Mouse (Mus musculus) neural tube, embryonic 15.5 days (tissue): Measurements from ENCODE around the gene Cnn1. TPM values are rescaled to one million over a fixed set of nuclear protein-coding genes. Genes with fewer than 3 reads are reported as not detected.
A peak's percentile ranks its signal among the peaks of the same experiment; 100 is the strongest.
"Not testable (repeated sequence)": the region's sequence is repeated elsewhere in the genome, so short reads cannot be mapped to it uniquely, and the experiment has no call there.

Source experiments
- ATAC-seq: fragments of 200-750 bp; cut with Nextera tagmentation; 2 replicates; pipeline ENCODE4 v1.8.0; 2017; ENCODE audit warnings: mild to moderate bottlenecking, moderate TSS enrichment, moderate library complexity; ENCODE audit not compliant: low FRiP score
- H3K27ac ChIP-seq: fragments of 300-500 bp; sonication (generic); replicated peaks from 2 replicates; pipeline ENCODE4 v1.5.1; 2015; ENCODE audit warnings: mild to moderate bottlenecking, inconsistent platforms
- H3K27me3 ChIP-seq: fragments of 300-500 bp; sonication (generic); replicated peaks from 2 replicates; pipeline ENCODE4 v1.6.1; 2015; ENCODE audit warnings: inconsistent platforms
- H3K36me3 ChIP-seq: fragments of 300-500 bp; sonication (generic); 2 replicates; pipeline ENCODE4 v1.6.1; 2015; ENCODE audit warnings: inconsistent platforms
- H3K4me1 ChIP-seq: fragments of 300-500 bp; sonication (generic); 2 replicates; pipeline ENCODE4 v1.6.1; 2015; ENCODE audit warnings: inconsistent platforms
- H3K4me2 ChIP-seq: fragments of 300-500 bp; sonication (generic); 2 replicates; pipeline ENCODE4 v1.6.1; 2015; ENCODE audit warnings: inconsistent platforms, mild to moderate bottlenecking, moderate library complexity
- H3K4me3 ChIP-seq: fragments of 300-500 bp; sonication (generic); replicated peaks from 2 replicates; pipeline ENCODE4 v1.5.1; 2015; ENCODE audit warnings: mild to moderate bottlenecking, inconsistent platforms
- H3K9ac ChIP-seq: fragments of 300-500 bp; sonication (generic); replicated peaks from 2 replicates; pipeline ENCODE4 v1.6.1; 2015; ENCODE audit warnings: mild to moderate bottlenecking, inconsistent platforms
- H3K9me3 ChIP-seq: fragments of 300-500 bp; sonication (generic); replicated peaks from 2 replicates; pipeline ENCODE4 v1.6.1; 2016; ENCODE audit warnings: inconsistent platforms
- WGBS: fragments of 180-500 bp; shearing (Covaris S2); methylation state at CpG from one replicate; pipeline ENCODE4 v1.1.7; 2015; ENCODE audit warnings: mixed read lengths; 5-methylcytosine and 5-hydroxymethylcytosine counted together
- microRNA-seq: library from miRNA; unstranded; fragments of <30 nt; microRNA quantifications from one replicate; pipeline ENCODE4, GENCODE M21; 2017
- polyA plus RNA-seq: library from polyadenylated mRNA; unstranded; fragments of >200 nt; fragmentation: Nextera tagmentation; extraction: Ambion mirVana; gene quantifications from 2 replicates; pipeline ENCODE4 v1.2.1, GENCODE M21; 2015

Cnn1 gene
- polyA plus RNA-seq, 1 experiment from 2014 or later = 0.84 TPM

DNA sequence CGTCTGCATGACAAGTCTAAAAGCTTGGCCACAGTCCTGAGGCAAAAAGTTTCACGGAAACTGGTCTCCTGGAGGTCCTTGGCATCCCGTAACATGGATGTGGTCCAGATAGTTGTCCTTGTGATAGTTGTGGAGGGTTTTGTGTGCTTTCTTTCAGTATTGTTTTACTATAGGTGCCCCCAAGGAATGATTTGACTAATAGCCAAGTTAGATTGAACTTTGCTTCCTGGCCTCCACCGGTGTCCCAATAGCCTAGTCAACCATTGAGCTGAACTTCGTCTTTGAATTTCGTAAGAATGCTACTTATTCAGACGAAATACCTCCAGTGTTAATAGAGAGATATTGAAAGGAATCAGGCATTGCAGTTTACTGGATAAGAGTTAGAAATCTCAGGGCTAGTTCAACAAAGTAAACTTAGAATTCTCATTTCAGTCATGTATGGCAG, 51.3 kb downstream of the Cnn1 start:
- ATAC-seq, H3K4me1 ChIP-seq, H3K9ac ChIP-seq, H3K27ac ChIP-seq, H3K27me3 ChIP-seq, H3K9me3 ChIP-seq, H3K36me3 ChIP-seq, H3K4me3 ChIP-seq, H3K4me2 ChIP-seq: not testable (repeated sequence)
- 90% methylated on average over 7 of the region's 7 CpGs for WGBS

DNA sequence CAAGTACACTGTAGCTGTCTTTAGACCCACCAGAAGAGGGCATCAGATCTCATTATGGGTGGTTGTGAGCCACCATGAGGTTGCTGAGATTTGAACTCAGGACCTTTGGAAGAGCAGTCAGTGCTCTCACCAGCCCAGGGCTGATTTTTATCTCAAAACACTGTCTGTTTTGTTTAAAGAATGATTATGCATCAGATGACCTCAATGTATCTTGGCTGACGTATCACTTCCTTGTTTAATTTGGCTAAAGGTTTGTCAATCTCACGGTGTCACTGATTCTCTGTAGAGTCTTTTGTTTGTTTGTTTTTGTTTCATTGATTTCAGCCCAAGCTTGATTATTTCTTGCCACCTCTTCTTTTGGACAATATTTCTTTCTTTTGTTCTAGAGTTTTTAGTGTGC, 51.9 kb downstream of the Cnn1 start:
- Histone ChIP-seq H3K9ac (no peak overlapping the region), H3K4me2 (no peak overlapping the region), H3K27ac (no peak overlapping the region), H3K36me3 (no peaks in the 10 kb centered on the region), H3K4me3 (no peak overlapping the region), H3K27me3 (no peaks in the 10 kb centered on the region), H3K4me1 (peaks cover 4% of the 10 kb centered on the region), H3K9me3 (no peaks in the 10 kb centered on the region)
- ATAC-seq = no peak
- 75% methylated on average over 2 of the region's 2 CpGs for WGBS

DNA sequence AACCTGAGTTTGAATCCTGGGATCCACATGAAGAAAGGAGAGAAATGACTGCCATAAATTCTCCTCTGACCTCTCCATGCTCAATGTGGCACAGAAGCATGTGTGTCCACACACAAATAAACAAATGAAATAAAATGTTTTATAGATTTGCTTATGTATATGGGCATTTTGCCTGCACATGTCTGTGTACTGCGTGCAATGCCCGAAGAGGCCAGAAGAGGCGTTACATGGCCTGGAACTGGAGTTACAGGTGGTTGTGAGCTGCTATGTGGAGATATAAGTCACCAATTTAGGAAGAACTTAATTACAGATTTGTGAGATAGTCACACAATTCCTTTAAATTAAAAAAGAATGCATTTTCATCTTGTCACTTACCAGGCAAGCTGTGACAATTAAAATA, 54.8 kb downstream of the Cnn1 start:
- 89% methylated on average over 3 of the region's 3 CpGs for WGBS
- H3K27ac ChIP-seq = no peak overlapping the region
- H3K4me3 ChIP-seq = no peak overlapping the region
- peaks cover 22% of the 10 kb centered on the region for H3K4me1 ChIP-seq
- no peak for ATAC-seq
- H3K9ac ChIP-seq = no peak overlapping the region
- H3K9me3 ChIP-seq = no peaks in the 10 kb centered on the region
- no peaks in the 10 kb centered on the region; the same call in 1 of the 2 replicates for H3K36me3 ChIP-seq
- H3K4me2 ChIP-seq = no peak overlapping the region
- H3K27me3 ChIP-seq = no peaks in the 10 kb centered on the region

GRCm38 (mm10) chr9:22155614-22156013, 56.6 kb downstream of the Cnn1 start:
- Histone ChIP-seq H3K9me3 (no peaks in the 10 kb centered on the region), H3K27ac (no peak overlapping the region), H3K4me2 (peak overlapping the region; percentile 66), H3K4me1 (peaks cover 22% of the 10 kb centered on the region), H3K9ac (no peak overlapping the region), H3K4me3 (no peak overlapping the region), H3K36me3 (no peaks in the 10 kb centered on the region; the same call in 1 of the 2 replicates), H3K27me3 (no peaks in the 10 kb centered on the region)
- 25% methylated on average over 10 of the region's 10 CpGs for WGBS
- 0 out of 2 replicates have a peak, but pooled peaks have one; percentile 5 for ATAC-seq

GRCm38 (mm10) chr9:22156497-22157245, 57.7 kb downstream of the Cnn1 start, which contains the start of gene Pigyl:
Pigyl (plus strand) TSS chr9:22156846.
- Histone ChIP-seq H3K9ac (peak within 1 kb of the TSS; percentile 86), H3K9me3 (no peaks in the 10 kb centered on the region), H3K4me2 (peak within 1 kb of the TSS; percentile 66), H3K36me3 (no peaks in the 10 kb centered on the region; the same call in 1 of the 2 replicates), H3K27me3 (no peaks in the 10 kb centered on the region), H3K27ac (peak within 1 kb of the TSS; percentile 96), H3K4me3 (peak within 1 kb of the TSS; percentile 78), H3K4me1 (peaks cover 22% of the 10 kb centered on the region)
- peak; percentile 98 for ATAC-seq
- WGBS = under 1% methylated on average over 65 of the region's 65 CpGs

GRCm38 (mm10) chr9:22157516-22158265, 58.7 kb downstream of the Cnn1 start:
- H3K27ac ChIP-seq = peak overlapping the region; percentile 96
- WGBS = 65% methylated on average over 34 of the region's 34 CpGs

More at GRCm38 (mm10) chr9:22157516-22158265, 58.7 kb downstream of the Cnn1 start:
- H3K9me3 ChIP-seq = no peaks in the 10 kb centered on the region
- peak overlapping the region; percentile 78 for H3K4me3 ChIP-seq
- H3K27me3 ChIP-seq = no peaks in the 10 kb centered on the region
- peak overlapping the region; percentile 66 for H3K4me2 ChIP-seq
- H3K9ac ChIP-seq = peak overlapping the region; percentile 86
- no peaks in the 10 kb centered on the region; the same call in 1 of the 2 replicates for H3K36me3 ChIP-seq
- ATAC-seq = no peak
- H3K4me1 ChIP-seq = peaks cover 22% of the 10 kb centered on the region

Small RNAs within 50 kb of the gene (microRNA-seq; reads per million reads assigned to microRNA genes)
- not detected for gene Mir7084

Other genes starting within 250 kb of the Cnn1 start
- 14.0 and 22.5 TPM in 2 replicates for gene Dock6, start 246.6 kb upstream of the Cnn1 start, polyA plus RNA-seq
- gene Rab3d, start 181.0 kb upstream of the Cnn1 start, polyA plus RNA-seq = 23.6 and 24.7 TPM in 2 replicates
- gene Ccdc159, start 171.7 kb upstream of the Cnn1 start, polyA plus RNA-seq = 8.9 and 10.0 TPM in 2 replicates
- 52.8 and 54.6 TPM in 2 replicates for gene Tmem205, start 171.7 kb upstream of the Cnn1 start, polyA plus RNA-seq
- gene Plppr2, start 162.2 kb upstream of the Cnn1 start, polyA plus RNA-seq = 86.4 and 100 TPM in 2 replicates
- 9.5 and 10.8 TPM in 2 replicates for gene Swsap1, start 143.5 kb upstream of the Cnn1 start, polyA plus RNA-seq
- gene Epor, start 135.7 kb upstream of the Cnn1 start, polyA plus RNA-seq = 1.0 and 2.2 TPM in 2 replicates
- gene Rgl3, start 109.8 kb upstream of the Cnn1 start, polyA plus RNA-seq = 1.6 and 4.6 TPM in 2 replicates
- gene Ccdc151, start 96.6 kb upstream of the Cnn1 start, polyA plus RNA-seq = 4.0 and 4.5 TPM in 2 replicates
- 93.8 and 99.4 TPM in 2 replicates for gene Prkcsh, start 96.4 kb upstream of the Cnn1 start, polyA plus RNA-seq
- gene Elavl3, start 47.2 kb upstream of the Cnn1 start, polyA plus RNA-seq = 67.4 and 96.9 TPM in 2 replicates
- gene Gm49318, start 28.0 kb upstream of the Cnn1 start, polyA plus RNA-seq = not detected in 2 replicates
- gene Zfp653, start 27.8 kb upstream of the Cnn1 start, polyA plus RNA-seq = 17.3 and 18.6 TPM in 2 replicates
- 63.9 and 65.5 TPM in 2 replicates for gene Ecsit, start 13.8 kb upstream of the Cnn1 start, polyA plus RNA-seq
- 183 and 193 TPM in 2 replicates for gene Elof1, start 18.0 kb downstream of the Cnn1 start, polyA plus RNA-seq
- gene Acp5, start 36.5 kb downstream of the Cnn1 start, polyA plus RNA-seq = 1.0 and 7.1 TPM in 2 replicates
- 92.5 and 97.0 TPM in 2 replicates for gene Pigyl, start 57.6 kb downstream of the Cnn1 start, polyA plus RNA-seq
- gene Zfp872, start 88.9 kb downstream of the Cnn1 start, polyA plus RNA-seq = 0.42 and 0.58 TPM in 2 replicates
- 8.8 and 14.0 TPM in 2 replicates for gene Zfp809, start 126.5 kb downstream of the Cnn1 start, polyA plus RNA-seq
- 6.8 and 7.6 TPM in 2 replicates for gene Zfp599, start 160.7 kb downstream of the Cnn1 start, polyA plus RNA-seq
- 27.0 and 28.8 TPM in 2 replicates for gene Zfp810, start 208.4 kb downstream of the Cnn1 start, polyA plus RNA-seq